ENCODE assay signal across 8 mouse cellular contexts in genomic region chr9:20520531-20521210, GRCm38 (mm10). TPM values are rescaled to one million over a fixed set of nuclear protein-coding genes. Genes with fewer than 3 reads are reported as not detected.
DNase-seq lines count a peak whose midpoint lies in the region; ATAC-seq lines count a peak whose summit lies in the region.

No protein-coding gene starts in this region.

- 0 out of 2 replicates have a peak, but pooled peaks have one; percentile 8 for ATAC-seq in cerebellum, adult (ENCODE audit: insufficient number of reproducible peaks, low FRiP score, low TSS enrichment)
- ATAC-seq in hindbrain, embryonic 16.5 days, result no peak
- ATAC-seq in midbrain, embryonic 16.5 days, result peak; percentile 9

- peaks cover 28% of the 10 kb centered on the region for H3K4me1 ChIP-seq in hindbrain, embryonic 16.5 days (ENCODE audit: control insufficient read depth, insufficient read depth, low read depth, low read length)
- peaks cover 32% of the 10 kb centered on the region for H3K4me1 ChIP-seq in midbrain, embryonic 16.5 days (ENCODE audit: control insufficient read depth, insufficient read depth, low read length)

- H3K36me3 ChIP-seq in hindbrain, embryonic 16.5 days (ENCODE audit: control insufficient read depth, insufficient read depth, low read length), result no peaks in the 10 kb centered on the region
- H3K36me3 ChIP-seq in midbrain, embryonic 16.5 days (ENCODE audit: control insufficient read depth, insufficient read depth, low read length), result peaks cover 4% of the 10 kb centered on the region; the same call in 1 of the 2 replicates

- no peaks in the 10 kb centered on the region for H3K9me3 ChIP-seq in hindbrain, embryonic 16.5 days (ENCODE audit: control insufficient read depth, low read length)
- H3K9me3 ChIP-seq in midbrain, embryonic 16.5 days (replicated peaks; ENCODE audit: control insufficient read depth, low read length, poor library complexity, severe bottlenecking), result no peaks in the 10 kb centered on the region

- H3K27ac ChIP-seq in hindbrain, embryonic 16.5 days (ENCODE audit: low read depth, low read length), result peak overlapping the region; percentile 98
- H3K27ac ChIP-seq in midbrain, embryonic 16.5 days (ENCODE audit: low read length), result peak overlapping the region; percentile 97

- H3K27me3 ChIP-seq in hindbrain, embryonic 16.5 days (replicated peaks; ENCODE audit: control insufficient read depth, insufficient read depth, low read length), result no peaks in the 10 kb centered on the region
- no peaks in the 10 kb centered on the region; the same call in 1 of the 2 replicates for H3K27me3 ChIP-seq in midbrain, embryonic 16.5 days (ENCODE audit: control insufficient read depth, insufficient read depth, low read depth, low read length)

- H3K9ac ChIP-seq in hindbrain, embryonic 16.5 days (ENCODE audit: low read depth, low read length), result peak overlapping the region; percentile 97
- H3K9ac ChIP-seq in midbrain, embryonic 16.5 days (ENCODE audit: low read depth, low read length), result peak overlapping the region; percentile 99

- H3K4me3 ChIP-seq in hindbrain, embryonic 16.5 days (ENCODE audit: low read length), result peak overlapping the region; percentile 95
- H3K4me3 ChIP-seq in midbrain, embryonic 16.5 days (ENCODE audit: low read depth, low read length), result peak overlapping the region; percentile 91

- peak overlapping the region; percentile 85 for H3K4me2 ChIP-seq in hindbrain, embryonic 16.5 days (ENCODE audit: low read length)
- peak overlapping the region; percentile 68 for H3K4me2 ChIP-seq in midbrain, embryonic 16.5 days (ENCODE audit: low read length)

- 0% methylated on average over 17 of the region's 17 CpGs for WGBS in hindbrain, embryonic 16.5 days
- under 1% methylated on average over 17 of the region's 17 CpGs for WGBS in midbrain, embryonic 16.5 days

- DNase-seq in cerebellum, adult 9-10 months, result no peak
- peak; percentile 3 for DNase-seq in thymus, postnatal 25 days
- no peak for DNase-seq in thymus, postnatal 14 days
- DNase-seq in left cerebral cortex, adult 8-10 months (ENCODE audit: low spot score in 2 of 2), result no peak
- no peak for DNase-seq in right cerebral cortex, postnatal 14 days

RNA-seq across cellular contexts. Expression of gene Zfp266, which starts 0.5 kb away (rescaled TPM):
- 84.6 and 91.4 TPM in 2 replicates for polyA plus RNA-seq in hindbrain, embryonic 16.5 days (2015; fragmentation: Nextera tagmentation; extraction: Ambion mirVana)
- polyA plus RNA-seq in midbrain, embryonic 16.5 days (2015; fragmentation: Nextera tagmentation; extraction: Ambion mirVana), result 109 and 135 TPM in 2 replicates
- total RNA-seq in left cerebral cortex, adult 8-10 months (2022), result 10 to 100 TPM; 38.8 to 52.8 (median 43.8) TPM

RNA-seq across cellular contexts. Expression of gene Zfp426, which starts 28.1 kb away (rescaled TPM):
- polyA plus RNA-seq in hindbrain, embryonic 16.5 days (2015; fragmentation: Nextera tagmentation; extraction: Ambion mirVana), result 31.6 and 33.9 TPM in 2 replicates
- 33.2 and 35.0 TPM in 2 replicates for polyA plus RNA-seq in midbrain, embryonic 16.5 days (2015; fragmentation: Nextera tagmentation; extraction: Ambion mirVana)
- 10 to 100 TPM; 24.8 to 29.0 (median 24.8) TPM for total RNA-seq in left cerebral cortex, adult 8-10 months (2022)
